Mouse (Mus musculus): Measurements from ENCODE around the gene Coq10a. TPM values are rescaled to one million over a fixed set of nuclear protein-coding genes. Genes with fewer than 3 reads are reported as not detected.

Coq10a gene
- polyA plus RNA-seq, 1 experiment from 2014 or later = 12.9 TPM

GRCm38 (mm10) chr10:128391850-128392249, 23.1 kb upstream of the Coq10a start:
- H3K27ac ChIP-seq (replicated peaks) = no peak overlapping the region

GRCm38 (mm10) chr10:128390366-128390765, 21.6 kb upstream of the Coq10a start:
- H3K4me2 ChIP-seq (replicated peaks; ENCODE audit: low read depth) = no peak overlapping the region
- H3K9ac ChIP-seq (ENCODE audit: low read length) = no peak overlapping the region
- peaks cover 54% of the 10 kb centered on the region for H3K36me3 ChIP-seq (ENCODE audit: control insufficient read depth, insufficient read depth, low read length)
- TF ChIP-seq EP300 (optimal IDR thresholded peaks at IDR 0.05) = no peak
- no peak for TF ChIP-seq CTCF (IDR thresholded peaks at IDR 0.05; ENCODE audit: low read depth)
- H3K4me3 ChIP-seq (ENCODE audit: low read depth, low read length) = no peak overlapping the region
- H3K27ac ChIP-seq (replicated peaks) = no peak overlapping the region
- H3K4me1 ChIP-seq (replicated peaks; ENCODE audit: control insufficient read depth, insufficient read depth) = no peaks in the 10 kb centered on the region
- no peak for ATAC-seq (ENCODE audit: low FRiP score, low TSS enrichment)
- no peaks in the 10 kb centered on the region for H3K9me3 ChIP-seq (ENCODE audit: control insufficient read depth, low read length)
- H3K27me3 ChIP-seq (ENCODE audit: control insufficient read depth, insufficient read depth, low read length) = no peaks in the 10 kb centered on the region
- WGBS = 86% methylated on average over 12 of the region's 12 CpGs
- DNase-seq (ENCODE audit: low spot score) = no peak

More at GRCm38 (mm10) chr10:128391850-128392249, 23.1 kb upstream of the Coq10a start:
- no peak for TF ChIP-seq CTCF (IDR thresholded peaks at IDR 0.05; ENCODE audit: low read depth)
- TF ChIP-seq EP300 (optimal IDR thresholded peaks at IDR 0.05) = no peak
- ATAC-seq (ENCODE audit: low FRiP score, low TSS enrichment) = no peak
- Histone ChIP-seq H3K9ac (ENCODE audit: low read length) (no peak overlapping the region), H3K27me3 (ENCODE audit: control insufficient read depth, insufficient read depth, low read length) (no peaks in the 10 kb centered on the region), H3K36me3 (ENCODE audit: control insufficient read depth, insufficient read depth, low read length) (peaks cover 44% of the 10 kb centered on the region), H3K4me2 (replicated peaks; ENCODE audit: low read depth) (no peak overlapping the region), H3K4me1 (replicated peaks; ENCODE audit: control insufficient read depth, insufficient read depth) (no peaks in the 10 kb centered on the region), H3K9me3 (ENCODE audit: control insufficient read depth, low read length) (no peaks in the 10 kb centered on the region), H3K4me3 (ENCODE audit: low read depth, low read length) (no peak overlapping the region)
- 79% methylated on average over 6 of the region's 6 CpGs for WGBS
- DNase-seq (ENCODE audit: low spot score) = no peak

DNA sequence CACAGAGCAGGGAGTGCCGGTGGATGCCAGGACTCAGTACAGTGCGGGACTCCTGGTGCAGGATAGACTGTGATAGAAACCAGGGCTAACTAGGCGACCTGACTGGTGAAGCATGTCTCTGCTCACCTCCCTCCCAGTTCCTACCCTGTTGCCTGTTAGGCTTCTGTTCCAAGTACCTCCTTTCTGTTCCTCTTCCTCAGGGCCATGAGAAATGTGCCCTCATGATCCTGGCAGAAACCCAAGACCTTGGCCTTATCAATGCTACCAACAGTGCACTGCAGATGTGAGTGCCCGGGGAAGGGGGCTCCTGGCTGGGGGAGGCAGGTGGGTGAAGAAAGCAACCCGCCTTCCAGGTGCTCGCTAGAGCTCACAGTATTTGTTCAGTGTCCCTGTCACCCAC, 20.8 kb upstream of the Coq10a start:
- H3K4me3 ChIP-seq (ENCODE audit: low read depth, low read length) = no peak overlapping the region
- TF ChIP-seq CTCF (IDR thresholded peaks at IDR 0.05; ENCODE audit: low read depth) (no peak), EP300 (optimal IDR thresholded peaks at IDR 0.05) (no peak)
- H3K9me3 ChIP-seq (ENCODE audit: control insufficient read depth, low read length) = no peaks in the 10 kb centered on the region
- H3K4me2 ChIP-seq (replicated peaks; ENCODE audit: low read depth) = no peak overlapping the region
- H3K4me1 ChIP-seq (replicated peaks; ENCODE audit: control insufficient read depth, insufficient read depth) = no peaks in the 10 kb centered on the region
- H3K27me3 ChIP-seq (ENCODE audit: control insufficient read depth, insufficient read depth, low read length) = no peaks in the 10 kb centered on the region
- DNase-seq (ENCODE audit: low spot score) (no peak), ATAC-seq (ENCODE audit: low FRiP score, low TSS enrichment) (no peak)
- peaks cover 60% of the 10 kb centered on the region for H3K36me3 ChIP-seq (ENCODE audit: control insufficient read depth, insufficient read depth, low read length)
- WGBS = 72% methylated on average over 6 of the region's 6 CpGs
- no peak overlapping the region for H3K9ac ChIP-seq (ENCODE audit: low read length)
- H3K27ac ChIP-seq (replicated peaks) = no peak overlapping the region

- DNase-seq (ENCODE audit: low spot score) (no peak), ATAC-seq (ENCODE audit: low FRiP score, low TSS enrichment) (no peak)
- no peak overlapping the region for H3K9ac ChIP-seq (ENCODE audit: low read length)
- H3K4me3 ChIP-seq (ENCODE audit: low read depth, low read length) = no peak overlapping the region
- TF ChIP-seq CTCF (IDR thresholded peaks at IDR 0.05; ENCODE audit: low read depth) (no peak), EP300 (optimal IDR thresholded peaks at IDR 0.05) (no peak)
- no peaks in the 10 kb centered on the region for H3K4me1 ChIP-seq (replicated peaks; ENCODE audit: control insufficient read depth, insufficient read depth)
- no peaks in the 10 kb centered on the region for H3K9me3 ChIP-seq (ENCODE audit: control insufficient read depth, low read length)
- peaks cover 62% of the 10 kb centered on the region for H3K36me3 ChIP-seq (ENCODE audit: control insufficient read depth, insufficient read depth, low read length)
- H3K27ac ChIP-seq (replicated peaks) = no peak overlapping the region
- no peak overlapping the region for H3K4me2 ChIP-seq (replicated peaks; ENCODE audit: low read depth)
- WGBS = 87% methylated on average over 14 of the region's 14 CpGs
- no peaks in the 10 kb centered on the region for H3K27me3 ChIP-seq (ENCODE audit: control insufficient read depth, insufficient read depth, low read length)
These were observed 20.1 kb upstream of the Coq10a start for GRCm38 (mm10) chr10:128388941-128389340.

DNA sequence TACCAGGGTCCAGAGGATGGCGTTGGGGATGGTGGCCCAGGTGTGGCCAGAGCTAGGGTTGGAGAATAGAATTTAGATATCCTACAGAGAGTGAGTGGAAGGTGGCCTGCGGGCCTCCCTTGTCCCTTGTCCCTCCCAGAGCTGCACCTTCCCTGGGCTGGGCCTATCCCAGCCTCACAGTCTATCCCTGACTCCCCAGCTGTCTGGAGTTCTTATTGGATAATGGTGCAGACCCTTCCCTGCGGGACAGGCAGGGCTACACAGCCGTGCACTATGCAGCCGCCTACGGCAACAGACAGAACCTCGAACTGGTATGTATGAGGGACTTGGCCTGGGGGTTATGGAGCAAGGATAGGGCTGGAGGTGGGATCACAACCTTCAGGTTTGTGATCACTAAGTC, 17.1 kb upstream of the Coq10a start:
- Histone ChIP-seq H3K27ac (replicated peaks) (no peak overlapping the region), H3K4me3 (ENCODE audit: low read depth, low read length) (no peak overlapping the region), H3K36me3 (ENCODE audit: control insufficient read depth, insufficient read depth, low read length) (peaks cover 72% of the 10 kb centered on the region), H3K9me3 (ENCODE audit: control insufficient read depth, low read length) (no peaks in the 10 kb centered on the region), H3K4me1 (replicated peaks; ENCODE audit: control insufficient read depth, insufficient read depth) (no peaks in the 10 kb centered on the region), H3K27me3 (ENCODE audit: control insufficient read depth, insufficient read depth, low read length) (no peaks in the 10 kb centered on the region), H3K4me2 (replicated peaks; ENCODE audit: low read depth) (no peak overlapping the region), H3K9ac (ENCODE audit: low read length) (no peak overlapping the region)
- TF ChIP-seq EP300 (optimal IDR thresholded peaks at IDR 0.05) = no peak
- TF ChIP-seq CTCF (IDR thresholded peaks at IDR 0.05; ENCODE audit: low read depth) = no peak
- ATAC-seq (ENCODE audit: low FRiP score, low TSS enrichment) (no peak), DNase-seq (ENCODE audit: low spot score) (no peak)
- 80% methylated on average over 7 of the region's 7 CpGs for WGBS

GRCm38 (mm10) chr10:128382482-128382881, 13.7 kb upstream of the Coq10a start:
- no peak for TF ChIP-seq EP300 (optimal IDR thresholded peaks at IDR 0.05)
- no peak for TF ChIP-seq CTCF (IDR thresholded peaks at IDR 0.05; ENCODE audit: low read depth)
- H3K27ac ChIP-seq (replicated peaks) = no peak overlapping the region
- ATAC-seq (ENCODE audit: low FRiP score, low TSS enrichment) (no peak), DNase-seq (ENCODE audit: low spot score) (no peak)
- H3K4me2 ChIP-seq (replicated peaks; ENCODE audit: low read depth) = no peak overlapping the region
- H3K9ac ChIP-seq (ENCODE audit: low read length) = no peak overlapping the region
- peaks cover 3% of the 10 kb centered on the region; the same call in 1 of the 2 replicates for H3K4me1 ChIP-seq (replicated peaks; ENCODE audit: control insufficient read depth, insufficient read depth)
- H3K4me3 ChIP-seq (ENCODE audit: low read depth, low read length) = no peak overlapping the region
- no peaks in the 10 kb centered on the region for H3K9me3 ChIP-seq (ENCODE audit: control insufficient read depth, low read length)
- WGBS = 80% methylated on average over 8 of the region's 8 CpGs
- H3K36me3 ChIP-seq (ENCODE audit: control insufficient read depth, insufficient read depth, low read length) = peaks cover 48% of the 10 kb centered on the region
- no peaks in the 10 kb centered on the region for H3K27me3 ChIP-seq (ENCODE audit: control insufficient read depth, insufficient read depth, low read length)
